Mouse (Mus musculus): ENCODE measurements at regions not wholly inside any gene's neighbourhood (a gene's known extent, or its start where the extent isn't known, plus 50 kb on each side); places are given as distances from the start of the nearest gene placed in this dataset.
A peak's percentile ranks its signal among the peaks of the same experiment; 100 is the strongest.
"Not testable (repeated sequence)": the region's sequence is repeated elsewhere in the genome, so short reads cannot be mapped to it uniquely, and the experiment has no call there.

DNA sequence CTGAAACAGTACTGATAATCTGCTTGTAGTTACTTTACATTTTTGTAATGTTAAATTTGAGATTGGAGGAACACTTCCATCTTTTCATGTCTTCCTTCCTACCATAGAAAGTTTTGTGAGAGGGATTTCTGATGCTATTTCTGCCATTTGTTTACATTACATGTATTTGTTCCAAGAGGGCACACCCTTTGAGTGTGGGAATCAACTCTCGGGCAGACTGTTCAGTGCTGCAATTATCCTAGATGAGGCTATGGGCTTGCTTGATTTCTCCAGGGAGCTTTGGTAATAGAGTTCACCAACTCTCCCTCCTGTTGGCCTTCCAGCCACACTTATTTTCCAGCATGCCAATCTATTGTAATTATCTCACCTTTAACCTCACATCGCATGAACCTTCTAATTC, 52.4 kb downstream of the Gm13691 start:
- DNase-seq: no peak

GRCm38 (mm10) chr2:84048398-84049140, 58.2 kb downstream of the Gm13691 start:
- DNase-seq: no peak

- DNase-seq: no peak
These were observed 61.6 kb downstream of the Gm13691 start for GRCm38 (mm10) chr2:84051883-84052331.

DNA sequence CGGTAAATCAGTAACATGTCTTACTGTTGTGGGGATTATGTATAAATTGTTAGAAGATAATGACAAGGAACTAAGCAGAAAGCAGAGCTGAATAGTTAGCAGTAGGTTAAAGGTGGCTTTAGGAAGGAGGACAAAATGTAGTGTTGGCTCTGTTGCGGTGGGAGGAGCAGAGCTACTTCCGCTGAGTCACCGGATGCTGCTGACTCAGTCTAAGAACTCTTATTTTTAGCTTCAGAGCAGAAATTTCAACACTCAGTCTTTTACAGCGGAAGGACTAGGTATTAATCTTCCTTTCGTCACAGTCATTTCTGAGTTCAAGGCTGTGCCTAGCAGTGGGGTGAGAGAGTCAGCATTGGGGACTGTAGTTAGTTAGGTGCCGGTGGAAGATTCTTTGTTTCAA, 68.9 kb downstream of the Gm13691 start:
- DNase-seq: no peak

- DNase-seq: no peak
These were observed 70.9 kb downstream of the Gm13691 start for GRCm38 (mm10) chr2:84061221-84061620.

GRCm38 (mm10) chr2:84064371-84064770, 74.0 kb downstream of the Gm13691 start:
- DNase-seq: no peak

DNA sequence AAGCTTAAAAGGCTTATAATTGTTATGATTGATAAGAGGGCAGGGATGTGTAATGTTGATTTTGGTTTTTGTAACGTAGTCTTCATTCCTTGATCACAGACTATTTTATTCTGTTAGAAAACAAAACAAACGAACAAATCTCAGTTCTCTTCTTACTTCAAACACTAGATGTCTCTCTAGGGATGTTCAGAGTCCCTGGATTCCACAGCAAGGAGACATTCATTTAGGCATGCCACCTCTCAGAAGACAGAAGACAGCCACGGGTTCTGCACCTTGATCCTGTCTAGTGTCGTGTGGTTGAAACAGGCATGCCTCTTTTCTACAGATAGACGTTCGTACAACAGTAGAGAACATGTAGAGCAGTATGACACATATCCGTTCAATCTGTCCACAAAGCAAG, 74.7 kb downstream of the Gm13691 start:
- DNase-seq: peak in 1 of 2 experiments; percentile 1

- DNase-seq: no peak
These were observed 75.4 kb downstream of the Gm13691 start for GRCm38 (mm10) chr2:84065749-84066148.

DNA sequence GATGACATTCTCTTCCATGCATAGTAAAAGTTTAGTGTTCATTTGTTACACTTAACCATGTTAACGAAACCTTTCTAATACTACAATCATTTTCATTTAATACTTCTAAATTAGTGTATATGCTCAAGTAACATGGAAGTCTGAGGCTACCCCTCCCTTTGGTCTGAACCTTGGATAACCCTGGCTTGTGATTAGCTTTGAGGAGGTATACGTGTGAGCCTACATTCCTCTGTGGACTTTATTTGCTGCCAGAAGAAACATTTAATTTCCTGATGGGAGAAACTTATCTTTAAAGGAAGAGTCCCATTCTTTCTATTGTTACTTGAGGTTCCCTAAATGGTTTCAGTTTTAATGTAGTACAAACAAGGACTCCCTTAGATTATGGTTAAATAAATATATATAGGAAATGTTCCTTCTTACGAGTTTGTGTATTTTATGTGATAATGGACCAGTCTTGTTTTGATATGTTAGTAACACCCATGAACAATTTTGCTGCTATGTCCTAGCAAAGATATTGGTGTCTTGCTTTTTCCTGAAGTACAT, 75.9 kb downstream of the Gm13691 start:
- DNase-seq: no peak

DNA sequence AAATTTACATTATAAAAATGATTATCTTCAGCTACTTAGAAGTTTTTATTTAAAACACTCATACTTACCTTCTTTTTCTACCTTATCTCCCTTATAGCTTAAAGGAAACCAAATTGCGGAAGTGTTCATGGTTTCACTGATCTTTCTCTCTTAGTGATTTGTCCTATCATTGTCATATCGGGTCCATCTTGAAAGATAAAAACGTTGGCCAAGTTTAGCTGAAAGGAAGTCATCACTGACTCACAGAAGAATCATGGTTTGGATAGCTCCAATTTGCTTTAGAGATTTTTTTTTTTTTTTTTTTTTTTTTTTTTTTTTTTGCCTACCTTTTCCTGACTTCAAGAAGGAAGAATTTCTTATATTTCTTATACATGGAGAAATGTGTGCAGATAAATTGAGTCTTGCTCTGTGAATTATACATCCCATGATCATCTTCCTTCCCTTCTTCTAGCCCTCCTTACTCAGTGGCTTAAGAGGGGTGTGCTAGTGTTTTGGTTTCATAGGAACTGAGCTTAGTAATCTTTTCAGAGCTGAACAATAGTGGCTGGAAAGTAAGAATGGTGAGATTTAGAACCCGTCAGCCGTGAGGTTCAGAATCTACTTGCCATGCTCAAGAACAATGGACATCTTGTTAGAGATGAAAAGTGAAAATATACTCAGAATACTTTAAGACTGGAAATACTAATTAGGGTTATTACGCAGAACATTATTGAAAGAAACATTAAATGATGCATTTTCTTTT, 76.6 kb downstream of the Gm13691 start:
- no peak for DNase-seq

GRCm38 (mm10) chr2:84068617-84069016, 78.3 kb downstream of the Gm13691 start:
- DNase-seq: no peak

DNA sequence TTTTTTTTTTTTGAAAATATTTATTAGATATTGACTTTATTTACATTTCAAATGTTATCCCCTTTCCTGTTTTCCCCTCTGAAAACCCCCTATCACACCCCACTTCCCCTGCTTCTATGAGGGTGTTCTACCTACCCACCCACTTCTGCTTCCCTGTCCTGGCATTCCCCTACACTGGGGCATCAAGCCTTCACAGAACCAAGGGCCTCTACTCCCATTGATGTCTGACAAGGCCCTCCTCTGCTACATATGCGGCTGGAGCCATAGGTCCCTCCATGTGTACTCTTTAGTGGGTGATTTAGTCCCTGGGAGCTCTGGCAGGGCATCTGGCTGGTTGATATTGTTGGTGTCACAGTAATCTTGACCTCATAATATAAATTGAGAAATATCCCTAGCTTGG, 79.1 kb downstream of the Gm13691 start:
- DNase-seq: not testable (repeated sequence)

DNA sequence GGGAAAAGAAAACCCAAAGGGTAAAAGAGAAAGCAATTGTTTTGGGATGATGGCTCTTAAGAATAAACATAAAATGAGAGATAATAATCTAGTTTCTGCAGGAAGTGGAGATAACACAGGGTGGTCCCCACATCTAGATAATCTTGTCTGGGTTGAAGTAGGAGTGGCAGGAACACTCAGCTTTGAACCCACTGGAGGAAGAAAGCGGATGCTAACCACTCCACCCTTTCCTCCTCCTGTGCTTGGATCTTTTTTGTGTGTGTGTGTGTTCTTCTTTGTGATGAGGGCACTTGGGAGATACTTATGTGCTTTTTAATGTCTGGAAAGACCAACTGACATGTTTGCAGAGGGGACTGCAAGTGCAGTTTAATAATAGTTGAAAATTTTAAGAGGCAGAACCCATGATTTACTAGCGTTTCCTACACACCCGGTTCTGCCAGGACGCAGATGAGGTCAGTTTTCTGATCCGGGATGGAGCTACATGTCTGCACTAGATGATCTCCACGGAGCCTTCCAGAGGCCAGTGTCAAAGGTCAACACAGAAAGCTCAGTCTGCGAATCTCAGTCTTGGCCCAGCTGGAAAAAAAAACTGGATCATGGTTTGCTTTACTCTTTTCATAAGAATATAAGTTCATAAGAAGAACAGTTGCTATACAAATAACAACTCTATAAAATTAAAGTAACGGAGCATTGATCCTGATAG, 82.7 kb downstream of the Gm13691 start:
- no peak for DNase-seq

DNA sequence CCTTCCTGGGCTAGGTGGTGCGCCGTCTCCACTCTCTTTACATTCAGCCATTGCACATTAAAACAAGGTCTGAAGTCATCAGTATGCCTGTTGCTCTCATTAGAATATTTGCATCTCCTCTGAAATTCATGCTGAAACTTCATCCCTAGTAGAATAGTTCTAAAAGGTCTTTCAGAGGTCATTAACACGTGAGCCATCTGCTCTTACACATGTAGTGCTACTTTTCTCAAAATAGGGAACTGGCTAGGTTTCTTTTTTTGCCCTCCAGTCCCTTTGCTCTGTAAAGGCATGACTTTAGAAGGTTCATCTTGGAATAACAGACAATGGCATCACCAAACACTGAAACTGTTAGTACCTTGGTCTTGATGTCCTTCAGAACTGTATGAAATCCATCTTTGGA, 85.6 kb downstream of the Gm13691 start:
- no peak for DNase-seq

- DNase-seq: no peak
These were observed 88.9 kb downstream of the Gm13691 start for GRCm38 (mm10) chr2:84079284-84079683.

DNA sequence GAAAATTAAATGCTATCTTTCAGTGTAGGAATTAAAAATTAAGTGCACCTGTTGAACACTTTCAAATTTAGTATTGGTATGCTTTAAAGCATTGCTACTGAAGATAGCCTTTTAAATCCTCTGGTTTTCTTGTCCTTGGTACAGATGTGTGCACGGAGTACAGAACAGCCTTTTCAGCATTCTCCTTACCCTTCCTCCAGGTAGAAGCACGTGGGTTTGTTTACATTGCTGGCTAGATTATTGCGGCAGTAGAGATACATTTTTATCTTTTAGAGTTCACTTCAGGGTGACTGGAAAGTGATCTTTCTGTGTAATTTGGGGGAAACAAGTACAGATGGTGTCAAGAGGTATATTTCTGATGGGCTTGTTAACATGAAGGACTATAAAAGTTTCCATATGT, 89.9 kb downstream of the Gm13691 start:
- DNase-seq: no peak

GRCm38 (mm10) chr2:84094751-84095150, 104.4 kb downstream of the Gm13691 start:
- DNase-seq: no peak

- DNase-seq: no peak
These were observed 108.4 kb downstream of the Gm13691 start for GRCm38 (mm10) chr2:84098746-84099145.

DNA sequence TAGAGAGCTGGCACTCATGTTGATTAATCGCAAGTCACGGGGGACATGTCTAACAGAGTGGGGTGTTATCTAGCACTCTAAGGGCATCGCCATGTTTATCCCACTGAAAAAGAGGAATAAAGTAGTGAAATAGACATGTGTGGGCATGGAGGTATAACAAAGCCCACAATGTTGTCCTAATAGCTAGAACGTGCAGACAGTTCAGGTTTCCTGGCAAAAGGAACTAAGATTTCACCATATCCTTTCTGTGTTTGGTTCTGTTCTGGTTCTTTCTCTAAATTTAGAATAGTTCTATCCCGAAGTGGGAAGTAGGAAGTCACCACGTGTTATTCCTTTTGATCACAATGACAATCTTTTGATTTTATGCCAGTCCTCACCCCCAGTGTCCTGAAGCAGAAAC, 123.2 kb downstream of the Gm13691 start:
- no peak for DNase-seq

DNA sequence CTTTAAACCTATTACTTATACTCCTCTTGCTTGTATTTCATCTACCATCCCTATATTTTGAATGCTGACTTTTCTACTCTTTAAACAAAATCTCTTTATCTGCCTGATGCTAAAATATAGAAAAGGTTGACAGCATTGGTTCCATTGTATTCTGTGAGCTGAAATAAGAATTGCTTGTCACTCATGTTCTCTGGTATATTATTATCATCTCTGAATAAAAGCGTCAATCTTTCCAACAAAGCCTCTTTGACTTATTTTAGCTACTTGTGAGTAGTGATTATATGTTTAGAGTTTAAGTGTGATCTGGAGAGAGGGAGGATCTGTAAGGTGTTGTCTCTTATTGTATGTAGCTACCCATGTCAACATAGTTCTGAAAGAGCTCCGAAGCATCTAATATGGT, 129.5 kb downstream of the Gm13691 start:
- no peak for DNase-seq

DNA sequence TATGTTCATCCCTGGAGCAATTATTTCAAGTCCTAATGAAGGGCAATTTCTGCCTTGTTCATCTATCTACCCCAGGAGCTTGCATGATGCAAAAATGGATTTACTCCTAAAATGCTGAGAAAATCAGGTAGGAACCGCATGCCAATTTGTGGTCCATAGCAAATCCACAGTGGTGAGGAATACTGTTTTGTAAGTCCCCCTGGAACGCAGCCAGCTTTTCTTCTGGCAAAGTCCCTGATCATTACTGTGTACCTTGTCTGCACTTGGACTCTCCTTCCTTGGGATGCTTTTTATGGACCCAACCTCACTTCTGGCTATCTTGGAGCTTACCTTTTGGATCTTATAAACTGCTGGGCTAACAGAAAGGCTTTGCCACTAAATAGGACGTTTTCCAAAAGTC, 137.2 kb downstream of the Gm13691 start:
- DNase-seq: peak; percentile 78 to 81

- no peak for DNase-seq
These were observed 171.4 kb downstream of the Gm13691 start for GRCm38 (mm10) chr2:84161742-84162141.

GRCm38 (mm10) chr2:84173450-84173849, 183.1 kb downstream of the Gm13691 start:
- no peak for DNase-seq

All from cerebellum, postnatal 10 days (tissue).